8 mouse cellular contexts compared by ENCODE assay signal in the genomic region with DNA sequence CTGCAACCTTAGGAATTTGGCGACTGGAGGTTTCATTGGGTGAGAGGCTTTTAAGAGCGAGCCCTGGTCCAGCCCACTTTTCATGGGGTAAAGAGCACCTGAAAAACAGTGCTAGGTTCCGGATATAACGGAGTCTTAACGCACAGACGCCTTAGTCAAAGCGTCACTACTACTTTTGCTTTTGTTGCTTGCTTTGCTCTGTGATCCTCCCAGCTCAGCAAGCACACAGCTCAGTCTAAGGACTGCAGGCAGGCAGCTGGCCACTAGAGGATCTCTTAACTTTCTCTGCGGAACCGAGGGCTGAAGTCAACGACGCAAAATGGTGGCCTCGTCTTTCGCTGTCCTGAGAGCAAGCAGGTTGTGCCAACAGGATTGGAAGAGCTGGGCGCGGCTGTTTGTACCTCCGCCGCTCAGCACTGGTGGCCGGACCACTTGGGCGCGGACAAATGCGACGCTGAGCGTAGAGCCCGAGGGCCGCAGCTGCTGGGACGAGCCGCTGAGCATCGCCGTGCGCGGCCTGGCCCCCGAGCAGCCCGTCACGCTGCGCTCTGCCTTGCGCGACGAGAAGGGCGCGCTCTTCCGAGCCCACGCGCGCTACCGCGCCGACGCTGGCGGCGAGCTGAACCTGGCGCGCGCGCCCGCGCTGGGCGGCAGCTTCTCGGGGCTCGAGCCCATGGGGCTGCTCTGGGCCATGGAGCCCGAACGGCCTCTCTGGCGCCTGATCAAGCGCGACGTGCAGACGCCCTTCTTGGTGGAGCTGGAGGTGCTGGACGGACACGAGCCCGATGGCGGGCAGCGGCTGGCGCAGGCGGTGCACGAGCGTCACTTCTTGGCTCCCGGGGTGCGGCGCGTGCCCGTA. TPM values are rescaled to one million over a fixed set of nuclear protein-coding genes. Genes with fewer than 3 reads are reported as not detected.
A peak's percentile ranks its signal among the peaks of the same experiment; 100 is the strongest.
DNase-seq lines count a peak whose midpoint lies in the region; ATAC-seq and TF ChIP-seq lines count a peak whose summit lies in the region.

Gene Acot2 (plus strand): TSS at position 279 of the 859 bp plus-strand sequence.

- H3K9ac ChIP-seq in MEL (ENCODE audit: control insufficient read depth, low read depth, low read length, poor library complexity, severe bottlenecking) = peak within 1 kb of the TSS; percentile 82
- peak within 1 kb of the TSS; percentile 54 for H3K9ac ChIP-seq in forebrain, embryonic 16.5 days (replicated peaks; ENCODE audit: low read depth, low read length)
- H3K9ac ChIP-seq in neural tube, embryonic 14.5 days (replicated peaks; ENCODE audit: low read depth, low read length) = peak within 1 kb of the TSS; percentile 71

- H3K4me3 ChIP-seq in MEL (ENCODE audit: control insufficient read depth in 1 of 2, insufficient read depth in 1 of 2, low read depth in 2 of 2, low read length in 2 of 2) = peak within 1 kb of the TSS; percentile 74 to 79
- peak within 1 kb of the TSS; percentile 45 for H3K4me3 ChIP-seq in forebrain, embryonic 16.5 days (replicated peaks; ENCODE audit: low read length)
- peak within 1 kb of the TSS; percentile 58 for H3K4me3 ChIP-seq in neural tube, embryonic 14.5 days (ENCODE audit: low read depth, low read length)
- H3K4me3 ChIP-seq in testis, adult 2 months (ENCODE audit: control insufficient read depth, low read depth, low read length) = peak within 1 kb of the TSS; percentile 82

- TF ChIP-seq POLR2A in MEL (IDR thresholded peaks at IDR 0.05; ENCODE audit: control insufficient read depth in 1 of 2, insufficient read depth in 1 of 2, low read depth in 1 of 2, low read length in 2 of 2, poor library complexity in 1 of 2) = peak; percentile 60 to 69
- peak; percentile 27; the same call in 1 of the 2 replicates for TF ChIP-seq POLR2A in testis, adult 2 months (IDR thresholded peaks at IDR 0.05; ENCODE audit: control insufficient read depth, low read depth, low read length)

- peaks cover 13% of the 10 kb centered on the region for H3K79me2 ChIP-seq in MEL (ENCODE audit: control insufficient read depth, insufficient read depth, low read length, poor library complexity)

- H3K27ac ChIP-seq in MEL (ENCODE audit: control insufficient read depth, low read depth, low read length) = peak within 1 kb of the TSS; percentile 93
- H3K27ac ChIP-seq in forebrain, embryonic 16.5 days (ENCODE audit: low read length) = peak within 1 kb of the TSS; percentile 63
- peak within 1 kb of the TSS; percentile 86 for H3K27ac ChIP-seq in neural tube, embryonic 14.5 days (ENCODE audit: low read depth, low read length)
- peak within 1 kb of the TSS; percentile 51 for H3K27ac ChIP-seq in testis, adult 2 months (ENCODE audit: control insufficient read depth, insufficient read depth, low read depth, low read length)

- peaks cover 10 to 14% of the 10 kb centered on the region in 2 experiments for H3K4me1 ChIP-seq in MEL (ENCODE audit: control insufficient read depth in 1 of 2, insufficient read depth in 2 of 2, low read length in 2 of 2)
- peaks cover 5% of the 10 kb centered on the region; the same call in 1 of the 2 replicates for H3K4me1 ChIP-seq in forebrain, embryonic 16.5 days (replicated peaks; ENCODE audit: control insufficient read depth, insufficient read depth, low read length)
- no peaks in the 10 kb centered on the region for H3K4me1 ChIP-seq in neural tube, embryonic 14.5 days (ENCODE audit: control insufficient read depth, insufficient read depth, low read length)
- H3K4me1 ChIP-seq in testis, adult 2 months (ENCODE audit: control insufficient read depth, insufficient read depth, low read length) = peaks cover 6% of the 10 kb centered on the region

- intact Hi-C loops in heart, postnatal 25 days (cut with DNase I) = loop anchor here (2.0 to 5.0 kb wide), 2 partner anchors 21 to 44 kb away; partner anchors contain the start of gene Acot1

- TF ChIP-seq EP300 in MEL (IDR thresholded peaks at IDR 0.05; ENCODE audit: low read depth in 1 of 2, low read length in 2 of 2) = no peak

- no peaks in the 10 kb centered on the region for H3K27me3 ChIP-seq in MEL (ENCODE audit: control insufficient read depth in 1 of 2, insufficient read depth in 2 of 2, low read length in 2 of 2)
- no peaks in the 10 kb centered on the region for H3K27me3 ChIP-seq in forebrain, embryonic 16.5 days (replicated peaks; ENCODE audit: control insufficient read depth, insufficient read depth, low read length)
- H3K27me3 ChIP-seq in neural tube, embryonic 14.5 days (ENCODE audit: control insufficient read depth, insufficient read depth, low read length) = no peaks in the 10 kb centered on the region
- no peaks in the 10 kb centered on the region for H3K27me3 ChIP-seq in testis, adult 2 months (ENCODE audit: control insufficient read depth, insufficient read depth, low read length)

- peak in 2 of 3 experiments; percentile 37 to 41; a peak in 4 of 6 replicates for TF ChIP-seq CTCF in MEL (IDR thresholded peaks at IDR 0.05 in 2 of 3, conservative IDR thresholded peaks at IDR 0.05 in 1 of 3; ENCODE audit: control insufficient read depth in 1 of 3, insufficient read depth in 1 of 3, low read depth in 2 of 3, low read length in 3 of 3, poor library complexity in 1 of 3, severe bottlenecking in 1 of 3)
- TF ChIP-seq CTCF in testis, adult 2 months (IDR thresholded peaks at IDR 0.05; ENCODE audit: control insufficient read depth, insufficient read depth, insufficient replicate concordance, low read depth, low read length) = peak; percentile 55; the same call in 1 of the 2 replicates

- H3K36me3 ChIP-seq in MEL (ENCODE audit: control insufficient read depth in 1 of 2, insufficient read depth in 2 of 2, low read length in 2 of 2) = peaks cover 0 to 18% of the 10 kb centered on the region in 2 experiments; a peak in 3 of 4 replicates
- no peaks in the 10 kb centered on the region for H3K36me3 ChIP-seq in forebrain, embryonic 16.5 days (ENCODE audit: control insufficient read depth, insufficient read depth)
- no peaks in the 10 kb centered on the region for H3K36me3 ChIP-seq in neural tube, embryonic 14.5 days (ENCODE audit: control insufficient read depth, insufficient read depth, low read length)
- H3K36me3 ChIP-seq in testis, adult 2 months (ENCODE audit: control insufficient read depth, insufficient read depth, low read length) = no peaks in the 10 kb centered on the region

- DNase-seq in MEL (ENCODE audit: low read depth, low spot score) = peak; percentile 93
- DNase-seq in cerebellum, adult 18-20 months = peak; percentile 75 to 82
- peak; percentile 66 for DNase-seq in heart, postnatal 25 days (ENCODE audit: low spot score)
- peak; percentile 70 to 85 for DNase-seq in layer of hippocampus, adult 18-20 months (ENCODE audit: low spot score in 2 of 2)
- DNase-seq in lung, adult 18-20 months = peak; percentile 82 to 83

- H3K4me2 ChIP-seq in forebrain, embryonic 16.5 days (ENCODE audit: low read length) = peak within 1 kb of the TSS; percentile 57
- peak within 1 kb of the TSS; percentile 58 for H3K4me2 ChIP-seq in neural tube, embryonic 14.5 days (ENCODE audit: low read depth, low read length)

- peak; percentile 95 for ATAC-seq in forebrain, embryonic 16.5 days
- ATAC-seq in neural tube, embryonic 14.5 days (ENCODE audit: low read depth) = peak; percentile 93

- peak; percentile 20 for TF ChIP-seq RAD21 in MEL (IDR thresholded peaks at IDR 0.05; ENCODE audit: low read depth, low read length)

- WGBS in forebrain, embryonic 16.5 days = under 1% methylated on average over 80 of the region's 80 CpGs
- WGBS in neural tube, embryonic 14.5 days = under 1% methylated on average over 65 of the region's 80 CpGs

- no peaks in the 10 kb centered on the region for H3K9me3 ChIP-seq in MEL (replicated peaks; ENCODE audit: insufficient read depth, low read length)
- H3K9me3 ChIP-seq in forebrain, embryonic 16.5 days (ENCODE audit: control insufficient read depth, low read length) = peaks cover 3% of the 10 kb centered on the region; the same call in 1 of the 2 replicates
- H3K9me3 ChIP-seq in neural tube, embryonic 14.5 days (ENCODE audit: control insufficient read depth, low read length) = no peaks in the 10 kb centered on the region

TF ChIP-seq in MEL, 35 proteins besides CTCF, POLR2A, EP300 and RAD21 (continues in another document):
- TF ChIP-seq MEF2A (IDR thresholded peaks at IDR 0.05; ENCODE audit: extremely low read depth, insufficient replicate concordance, low read depth, low read length, poor library complexity, severe bottlenecking) = no peak
- TF ChIP-seq POLR2AphosphoS5 (IDR thresholded peaks at IDR 0.05; ENCODE audit: borderline replicate concordance, low read depth, low read length) = no peak
- TF ChIP-seq ZMIZ1 (IDR thresholded peaks at IDR 0.05; ENCODE audit: low read depth, low read length) = peak; percentile 78; the same call in 1 of the 2 replicates
- TF ChIP-seq MYB (IDR thresholded peaks at IDR 0.05; ENCODE audit: low read depth, low read length) = no peak
- peak; percentile 80 for TF ChIP-seq TBP (IDR thresholded peaks at IDR 0.05; ENCODE audit: low read depth, low read length)
- no peak for TF ChIP-seq BHLHE40 (IDR thresholded peaks at IDR 0.05; ENCODE audit: borderline replicate concordance, low read depth, low read length)
- TF ChIP-seq ZNF384 (IDR thresholded peaks at IDR 0.05; ENCODE audit: low read depth, low read length) = no peak
- peak; percentile 35; the same call in 1 of the 2 replicates for TF ChIP-seq KAT2A (conservative IDR thresholded peaks at IDR 0.05; ENCODE audit: low read depth, low read length)
- TF ChIP-seq NRF1 (IDR thresholded peaks at IDR 0.05; ENCODE audit: insufficient read depth, low read depth, low read length, poor library complexity, severe bottlenecking) = no peak; the same call in 1 of the 2 replicates
- no peak for TF ChIP-seq E2F4 (IDR thresholded peaks at IDR 0.05; ENCODE audit: borderline replicate concordance, low read depth, low read length)
- TF ChIP-seq ETS1 (IDR thresholded peaks at IDR 0.05; ENCODE audit: low read depth, low read length) = no peak; the same call in 1 of the 2 replicates
- TF ChIP-seq USF2 (IDR thresholded peaks at IDR 0.05; ENCODE audit: borderline replicate concordance in 1 of 2, insufficient read depth in 1 of 2, low read depth in 1 of 2, low read length in 2 of 2) = no peak
- no peak for TF ChIP-seq USF1 (IDR thresholded peaks at IDR 0.05; ENCODE audit: low read depth, low read length)
- TF ChIP-seq MAX (IDR thresholded peaks at IDR 0.05; ENCODE audit: low read length) = no peak; the same call in 1 of the 2 replicates
- 0 out of 2 replicates have a peak, but pooled peaks have one; percentile 11 for TF ChIP-seq MXI1 (IDR thresholded peaks at IDR 0.05; ENCODE audit: low read depth, low read length)

RNA-seq across cellular contexts. Expression of gene Acot2, which starts in this region (rescaled TPM):
- 9.8 and 14.6 TPM in 2 replicates for total RNA-seq in MEL (2012; rRNA removed)
- 10 to 100 TPM in 1 of 2 experiments, not detected in 1; 13.0 TPM for polyA plus RNA-seq in MEL (2012; ENCODE audit: insufficient read depth in 1 of 2, insufficient read length in 2 of 2, low read depth in 1 of 2, low replicate concordance in 2 of 2, missing spikeins in 1 of 2)
- 9.4 and 11.3 TPM in 2 replicates for polyA plus RNA-seq in forebrain, embryonic 16.5 days (2015; fragmentation: Nextera tagmentation; extraction: Ambion mirVana)
- total RNA-seq in heart, postnatal 25 days (2021) = 100 to 1,000 TPM; 100 to 107 TPM
- total RNA-seq in layer of hippocampus, adult 18-20 months (2021) = 10 to 100 TPM; 15.8 to 17.2 TPM
- 11.3 and 13.7 TPM in 2 replicates for polyA plus RNA-seq in neural tube, embryonic 14.5 days (2014; fragmentation: Nextera tagmentation; extraction: Ambion mirVana)
- 0.94 and 1.6 TPM in 2 replicates for polyA plus RNA-seq in testis, adult 2 months (2012; rRNA removed)

Comparison
In these comparisons a context has a peak if more than half of its experiments do, and no peak if none do; other contexts are left out.
1. Peak in every context shown above with its lines: DNase-seq, ATAC-seq, H3K4me3 ChIP-seq and H3K27ac ChIP-seq.